Mouse (Mus musculus): Measurements from ENCODE around the gene Nmd3.

DNA sequence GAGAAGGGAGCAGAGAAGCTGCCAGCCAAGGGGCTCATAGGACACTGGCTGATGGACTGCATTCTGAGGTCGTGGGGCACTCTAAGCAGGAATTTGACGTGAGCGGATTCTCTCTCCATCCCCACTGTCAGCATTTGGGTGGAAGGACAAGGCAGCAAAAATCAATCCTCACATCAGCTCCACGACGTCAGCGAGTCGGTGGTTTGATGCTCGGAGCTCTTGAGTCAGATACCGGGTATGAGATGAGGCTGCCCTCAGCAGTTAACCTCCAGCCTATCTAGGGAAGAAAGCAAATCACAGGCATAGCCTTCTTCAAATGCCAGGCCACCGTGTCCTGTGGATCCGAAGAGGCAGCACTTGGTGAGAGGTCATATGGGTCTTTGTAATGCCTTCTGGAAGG is 43.4 kb downstream of the Nmd3 start:
- no peak for TF ChIP-seq GATA1 (IDR thresholded peaks at IDR 0.05; ENCODE audit: low read length)
- TF ChIP-seq TAL1 (IDR thresholded peaks at IDR 0.05; ENCODE audit: low read length): no peak
